Mouse (Mus musculus): ENCODE data around the gene Zfp143.

GRCm38 (mm10) chr7:110123844-110124555 lies 63.0 kb downstream of the Zfp143 start:
- TF ChIP-seq CTCF (conservative IDR thresholded peaks at IDR 0.05 in 1 of 2, IDR thresholded peaks at IDR 0.05 in 1 of 2; ENCODE audit: low read depth in 2 of 2, low read length in 2 of 2) = no peak
- TF ChIP-seq NRF1 (IDR thresholded peaks at IDR 0.05; ENCODE audit: low read depth, low read length) = no peak
- no peak for TF ChIP-seq MAFK (IDR thresholded peaks at IDR 0.05; ENCODE audit: insufficient replicate concordance, low read length)
- TF ChIP-seq USF1 (IDR thresholded peaks at IDR 0.05; ENCODE audit: low read depth, low read length) = no peak
- peak; percentile 29; the same call in 1 of the 2 replicates for TF ChIP-seq EP300 (IDR thresholded peaks at IDR 0.05; ENCODE audit: low read length)
- TF ChIP-seq CHD2 (IDR thresholded peaks at IDR 0.05; ENCODE audit: low read length) = no peak; the same call in 1 of the 2 replicates
- no peak for TF ChIP-seq POLR2AphosphoS2 (IDR thresholded peaks at IDR 0.05; ENCODE audit: low read depth, low read length)
- TF ChIP-seq ZNF384 (IDR thresholded peaks at IDR 0.05; ENCODE audit: low read depth, low read length) = peak; percentile 77
- TF ChIP-seq UBTF (IDR thresholded peaks at IDR 0.05; ENCODE audit: low read depth, low read length) = no peak
- no peak for TF ChIP-seq POLR2A (IDR thresholded peaks at IDR 0.05; ENCODE audit: low read depth, low read length)
- no peak for TF ChIP-seq NELFE (IDR thresholded peaks at IDR 0.05; ENCODE audit: low read depth, low read length)

Data from CH12.LX (cell line).